In genomic region chr7:99926916-99927714, GRCm38 (mm10) we compare ENCODE assay signal across 7 mouse cellular contexts. TPM values are rescaled to one million over a fixed set of nuclear protein-coding genes. Genes with fewer than 3 reads are reported as not detected.
A peak's percentile ranks its signal among the peaks of the same experiment; 100 is the strongest.
DNase-seq lines count a peak whose midpoint lies in the region.

No protein-coding gene starts in this region.

- DNase-seq in ovary, postnatal 36 days (ENCODE audit: low spot score) = peak; percentile 51
- DNase-seq in ovary, postnatal 10 days (ENCODE audit: low spot score) = no peak
- peak; percentile 51 for DNase-seq in adrenal gland, adult 8-10 months
- DNase-seq in embryo, embryonic 11.5 days (ENCODE audit: low read depth, low spot score) = peak; percentile 39
- peak; percentile 78 for DNase-seq in heart, postnatal 4 days
- DNase-seq in left cerebral cortex, postnatal 25 days (ENCODE audit: low spot score in 2 of 2) = peak; percentile 75 to 85
- DNase-seq in right cerebral cortex, postnatal 10 days (ENCODE audit: low spot score in 2 of 2) = peak; percentile 71 to 82

- intact Hi-C loops in left cerebral cortex, postnatal 25 days (cut with DNase I) = loop anchor here (1.0 to 5.0 kb wide), 2 partner anchors 54 to 185 kb away; no protein-coding TSS in a partner anchor

RNA-seq across cellular contexts. Expression of gene Rnf169, which starts 53.1 kb away (rescaled TPM):
- 10 to 100 TPM; 17.0 to 25.7 (median 19.9) TPM for total RNA-seq in adrenal gland, adult 8-10 months (2022)
- 10 to 100 TPM; 16.1 to 16.9 TPM for total RNA-seq in heart, postnatal 4 days (2021)
- 10 to 100 TPM; 45.6 to 50.8 TPM for total RNA-seq in left cerebral cortex, postnatal 25 days (2021)
